Mouse (Mus musculus) frontal cortex, postnatal 25 days (tissue): Measurements from ENCODE around the gene Slc6a19.
"Not testable (repeated sequence)": the region's sequence is repeated elsewhere in the genome, so short reads cannot be mapped to it uniquely, and the experiment has no call there.

ENCODE experiments used
- DNase-seq, 2 experiments: peaks; one replicate each; pipeline ENCODE4 v3.0.0; 2022; ENCODE audit warnings: low spot score in 2 of 2

Slc6a19 gene

DNA sequence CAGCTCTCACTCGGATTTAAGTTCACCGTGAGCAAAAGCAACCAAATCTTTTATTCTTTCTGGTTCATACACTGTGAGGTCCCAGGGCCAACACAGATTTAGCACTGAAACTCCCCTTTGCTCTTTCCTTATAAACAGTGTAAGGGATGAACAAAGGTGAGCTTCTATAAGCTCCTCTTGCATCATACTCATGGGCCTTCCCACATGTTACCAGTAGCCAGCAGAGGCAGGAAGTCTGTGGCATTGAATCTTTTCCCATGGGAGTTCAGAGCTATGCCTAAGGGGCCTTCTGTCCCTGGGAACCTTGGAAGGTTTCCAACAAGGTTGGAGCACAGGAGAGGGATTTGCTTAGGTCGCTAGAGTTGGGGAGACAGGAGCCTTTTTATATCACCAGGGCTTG lies 7.6 kb upstream of the Slc6a19 start:
- no peak for DNase-seq

DNA sequence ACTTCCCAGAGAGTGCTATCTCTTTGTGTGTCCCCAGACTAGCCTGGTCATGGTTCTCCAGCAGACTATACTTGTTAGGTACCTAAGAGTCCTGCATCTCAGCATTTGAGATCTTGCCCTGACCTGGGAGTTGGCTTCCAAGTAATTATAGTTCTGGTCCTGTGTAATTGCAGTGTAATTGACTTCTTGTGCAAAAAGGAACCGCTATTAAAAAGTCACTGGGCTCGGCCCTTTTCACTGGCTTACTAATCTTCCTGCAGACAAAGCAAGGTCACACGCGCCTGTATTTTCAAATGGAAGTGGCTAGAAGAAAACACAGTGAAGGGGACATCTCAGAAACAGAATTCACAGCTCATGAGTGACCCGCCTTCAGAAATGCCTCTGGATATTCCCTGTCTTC lies 7.1 kb upstream of the Slc6a19 start:
- no peak for DNase-seq

DNA sequence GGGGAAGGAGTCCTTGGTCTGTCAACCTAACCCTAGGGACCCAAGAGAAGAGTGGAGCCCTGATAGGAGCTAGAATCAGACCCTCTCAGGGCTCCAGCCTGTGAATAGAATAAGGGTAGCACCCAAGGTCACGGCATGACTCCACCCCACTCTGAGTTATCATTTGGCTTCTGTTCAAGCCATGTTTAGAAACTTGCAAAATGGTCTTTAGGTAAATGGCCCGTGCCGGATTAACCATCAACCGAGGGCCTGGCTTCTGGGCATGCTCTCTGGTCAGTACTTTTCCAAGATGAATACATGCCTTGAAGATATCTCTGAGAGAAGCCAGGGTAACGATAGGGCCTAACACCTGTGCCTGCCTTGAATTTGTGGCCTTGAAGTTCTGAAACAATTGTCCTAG lies 6.6 kb upstream of the Slc6a19 start:
- DNase-seq = no peak

DNA sequence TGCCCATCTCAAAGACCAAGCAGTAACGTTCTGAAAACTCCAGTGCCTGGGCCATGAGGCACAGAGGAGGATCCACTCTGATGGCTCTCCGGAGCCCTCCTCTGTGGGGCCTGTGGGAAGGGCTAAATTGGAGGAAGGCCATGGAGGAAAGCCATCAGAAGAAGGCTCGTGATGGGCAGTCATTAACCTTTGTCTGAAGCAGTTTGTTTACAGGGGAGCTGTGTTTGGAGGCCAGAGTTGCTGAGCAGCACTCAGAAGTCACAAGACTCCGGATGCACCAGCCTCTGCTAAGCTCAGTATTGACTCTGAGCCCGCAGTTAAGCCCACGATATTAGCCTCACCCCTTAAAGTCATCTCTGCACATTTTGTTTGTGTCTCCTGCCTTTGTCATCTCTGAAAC lies 4.8 kb upstream of the Slc6a19 start:
- no peak for DNase-seq

DNA sequence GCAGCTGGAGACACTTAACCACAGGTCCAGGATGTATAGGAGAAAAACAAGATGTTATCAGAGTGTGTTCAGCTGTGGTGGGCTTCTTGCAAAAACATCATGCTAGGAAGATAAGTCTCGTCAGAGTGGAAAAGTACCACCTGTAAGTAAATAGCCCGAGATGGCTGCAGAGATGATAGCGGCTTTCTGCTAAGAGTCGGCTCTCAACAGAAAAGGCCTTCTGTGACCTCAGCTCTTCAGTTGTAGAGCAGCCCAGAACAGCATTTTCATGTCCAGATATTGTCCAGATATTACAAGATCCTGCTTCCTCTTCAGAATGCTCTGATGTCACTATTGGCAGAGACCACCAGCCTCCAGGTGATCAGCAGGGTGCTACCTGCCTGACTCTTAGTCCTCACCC lies 1.2 kb downstream of the Slc6a19 start:
- DNase-seq = not testable (repeated sequence)

DNA sequence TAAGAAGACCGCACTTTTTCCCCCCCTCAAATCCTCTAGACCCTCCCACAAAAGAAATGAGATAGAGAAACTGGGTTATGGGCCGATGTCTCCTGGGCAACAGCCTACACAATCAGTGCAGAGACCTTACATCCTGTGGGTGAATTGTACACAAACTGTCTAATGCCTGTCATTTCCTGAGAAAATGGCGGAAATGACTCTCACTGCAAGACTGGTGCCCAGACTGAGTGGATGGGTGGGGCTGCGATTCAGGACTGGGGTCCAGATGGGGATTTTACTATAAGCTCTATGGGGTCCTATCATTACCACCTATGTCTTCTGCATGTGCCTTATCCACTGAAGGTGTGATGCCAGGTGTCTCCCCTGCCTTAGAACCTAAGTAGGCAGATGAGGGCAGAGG lies 1.9 kb downstream of the Slc6a19 start:
- no peak for DNase-seq

DNA sequence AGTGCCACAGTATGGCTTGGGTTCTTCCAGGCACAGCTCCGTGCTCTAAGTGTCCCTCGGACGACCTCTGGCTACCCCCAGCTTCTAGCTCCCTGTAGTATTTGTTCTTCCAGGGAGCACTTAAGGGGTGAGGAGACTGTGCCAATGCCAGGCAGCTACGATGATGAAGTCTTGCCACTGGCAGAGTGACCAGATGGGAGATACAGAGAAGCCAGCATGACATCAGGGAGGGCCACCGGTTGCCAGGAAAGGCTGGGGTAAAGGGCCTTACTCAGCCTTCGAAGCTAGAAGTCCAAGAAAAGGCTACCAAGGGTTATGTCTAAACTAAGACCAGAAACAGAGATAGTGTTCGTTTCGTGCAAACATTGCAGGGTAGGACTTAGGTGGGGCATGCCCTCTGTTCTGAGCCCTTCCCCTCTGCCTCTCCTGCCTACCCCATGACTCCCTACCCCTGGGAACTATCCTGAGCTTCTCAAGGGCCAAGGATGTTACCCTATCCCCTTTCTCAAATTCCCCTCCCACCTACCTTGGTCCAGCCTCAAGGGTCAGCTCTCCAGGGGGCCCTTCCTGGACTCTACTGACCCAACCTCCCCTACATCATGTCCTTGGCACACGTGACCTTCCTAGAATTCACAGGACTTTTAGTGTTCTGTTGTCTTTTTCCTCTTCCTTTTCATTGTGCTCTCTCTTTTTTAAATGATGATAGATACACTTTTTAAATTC lies 3.3 kb downstream of the Slc6a19 start:
- DNase-seq = no peak

DNA sequence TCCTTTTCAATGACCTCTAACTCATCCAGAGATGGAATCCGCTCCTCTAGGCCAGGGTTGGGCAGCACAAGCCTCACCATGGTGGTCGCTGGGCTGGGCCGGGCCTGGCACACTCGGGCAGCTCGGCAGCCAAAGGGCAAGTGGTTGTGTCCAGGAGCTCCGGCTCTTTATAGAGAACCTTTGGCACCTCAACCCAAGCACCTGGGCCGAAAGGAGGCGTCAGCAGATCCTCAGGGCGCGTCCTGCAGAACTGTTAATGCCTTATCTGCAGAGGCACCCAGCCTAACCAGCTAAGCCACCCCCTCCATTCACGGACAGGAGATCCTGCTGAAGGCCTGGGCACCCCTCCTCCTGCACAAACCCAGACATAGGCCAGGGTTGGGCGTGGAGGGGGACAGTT lies 4.1 kb downstream of the Slc6a19 start:
- no peak for DNase-seq

DNA sequence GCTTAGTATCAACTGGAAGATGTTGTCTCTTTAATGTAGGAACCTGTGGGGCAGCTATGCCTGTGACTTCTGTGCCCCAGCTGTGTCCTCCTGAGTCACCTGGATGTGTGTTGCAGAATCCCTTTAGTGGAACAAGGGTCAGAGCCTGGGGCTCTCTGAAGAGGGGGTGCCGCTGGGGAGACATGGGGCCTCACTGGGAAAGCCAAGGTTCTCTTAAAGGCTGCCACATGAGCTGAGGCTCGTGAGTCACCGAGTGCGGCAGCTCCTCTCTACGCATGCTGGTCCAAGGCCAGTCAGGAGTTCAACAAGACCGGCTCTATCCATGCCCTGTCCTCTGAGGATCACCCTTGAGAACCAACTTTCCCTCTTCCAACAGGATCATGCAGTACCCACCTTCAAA lies 5.0 kb downstream of the Slc6a19 start:
- DNase-seq = no peak

DNA sequence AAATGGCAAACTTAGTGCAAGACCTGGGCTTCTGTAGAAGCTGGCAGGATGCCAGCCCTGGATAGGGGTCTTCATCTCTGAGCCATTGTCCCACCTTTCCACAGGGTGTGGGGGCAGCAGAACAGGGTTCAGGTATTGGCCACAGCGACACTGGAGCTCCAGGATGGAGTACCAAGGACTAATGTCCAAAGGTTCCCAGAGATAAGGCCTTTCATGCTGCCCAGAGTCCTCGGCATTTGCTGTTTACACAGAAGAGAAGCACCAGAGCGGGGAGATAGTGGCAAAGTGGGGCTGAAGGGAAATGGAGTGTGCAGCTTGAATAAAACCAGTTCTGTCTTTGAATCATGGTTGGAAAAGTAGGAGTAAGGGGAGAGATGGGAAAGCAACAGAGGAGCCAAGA lies 8.1 kb downstream of the Slc6a19 start:
- DNase-seq = no peak

DNA sequence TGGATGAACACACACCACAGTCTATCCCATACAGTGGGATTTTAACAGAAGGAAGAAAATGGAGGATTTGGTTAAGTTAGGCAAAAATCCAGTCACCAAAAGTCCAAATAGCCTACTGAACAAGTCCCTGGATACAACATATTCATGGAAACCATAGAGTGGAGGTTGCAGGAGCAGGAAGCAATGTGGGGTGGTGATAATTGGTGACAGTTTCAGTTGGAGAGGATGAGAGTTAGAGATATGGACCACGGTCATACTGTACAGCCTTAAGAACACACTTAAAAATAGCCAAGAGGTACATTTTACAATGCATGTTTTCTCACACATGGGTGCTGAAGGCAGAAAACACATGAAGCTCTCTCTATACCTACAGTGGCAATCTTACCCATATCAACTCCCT lies 9.7 kb downstream of the Slc6a19 start:
- DNase-seq = no peak

DNA sequence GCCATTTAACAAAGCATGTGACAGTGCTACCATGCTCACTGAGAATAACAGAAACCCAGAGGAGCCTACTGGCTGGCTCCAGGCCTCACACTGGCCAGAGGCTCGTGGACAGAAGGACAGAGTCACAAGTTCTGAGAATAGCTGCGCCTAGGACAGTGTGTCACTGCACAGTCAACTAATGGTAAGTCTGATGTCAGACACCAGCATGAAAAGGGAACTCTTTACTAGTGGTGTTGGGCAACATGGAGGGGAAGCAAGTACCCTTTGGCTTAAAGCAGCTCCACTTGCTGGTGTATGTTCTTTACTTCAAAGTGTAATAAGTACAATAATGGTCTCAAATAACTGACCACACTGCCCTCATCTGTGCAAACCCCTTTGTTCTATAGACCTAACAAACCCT lies 11.3 kb downstream of the Slc6a19 start:
- DNase-seq = no peak

DNA sequence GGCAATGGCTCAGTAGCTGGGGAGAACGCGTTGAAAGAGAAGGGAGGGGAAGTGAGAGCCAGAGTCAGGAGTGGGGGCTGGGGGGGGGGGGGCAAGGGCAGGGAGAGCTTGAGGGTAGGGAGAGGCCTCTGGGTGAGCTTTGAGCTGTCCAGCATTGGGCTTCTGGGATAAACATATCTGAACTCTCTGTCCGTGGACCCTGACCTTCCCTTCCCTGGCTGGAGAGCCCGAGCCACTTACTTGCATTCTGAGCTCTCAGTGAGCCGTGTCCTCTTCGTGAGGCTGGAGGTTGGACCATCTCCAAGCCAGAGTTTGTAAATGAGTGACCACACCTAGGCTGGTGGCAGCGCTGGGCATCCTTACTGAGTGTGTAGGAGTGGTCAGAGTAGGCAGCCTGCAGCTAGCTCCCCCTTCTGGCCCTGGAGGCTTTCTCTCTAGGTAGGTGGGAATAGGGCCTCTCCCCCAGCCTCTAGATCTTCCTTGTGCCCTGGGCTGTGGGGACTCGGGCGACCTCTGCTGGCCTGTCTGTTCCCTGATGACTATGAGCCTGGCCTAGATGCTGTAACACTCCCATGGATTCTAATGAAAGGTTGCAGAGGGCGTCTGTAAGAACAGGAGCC lies 12.3 kb downstream of the Slc6a19 start:
- peak; percentile 30 to 50 for DNase-seq

DNA sequence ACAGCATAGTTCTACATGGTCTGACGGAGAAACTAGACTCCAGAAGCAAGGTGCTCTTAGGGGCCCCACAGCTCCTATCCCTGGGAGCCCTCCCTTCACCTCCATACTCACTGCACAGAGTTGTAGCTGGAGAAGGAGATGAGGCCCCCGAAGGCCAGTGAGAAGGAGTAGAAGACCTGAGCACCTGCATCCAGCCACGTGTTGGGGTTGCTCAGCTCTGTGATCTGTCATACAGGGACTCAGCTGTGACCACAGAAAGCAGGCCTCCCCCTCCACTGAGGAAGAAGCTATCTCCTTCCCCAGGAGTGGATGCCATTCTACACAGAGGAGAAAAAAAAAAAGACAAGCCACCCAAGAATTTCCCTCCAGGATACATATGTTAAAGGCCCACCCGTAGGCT lies 15.7 kb downstream of the Slc6a19 start:
- no peak for DNase-seq

DNA sequence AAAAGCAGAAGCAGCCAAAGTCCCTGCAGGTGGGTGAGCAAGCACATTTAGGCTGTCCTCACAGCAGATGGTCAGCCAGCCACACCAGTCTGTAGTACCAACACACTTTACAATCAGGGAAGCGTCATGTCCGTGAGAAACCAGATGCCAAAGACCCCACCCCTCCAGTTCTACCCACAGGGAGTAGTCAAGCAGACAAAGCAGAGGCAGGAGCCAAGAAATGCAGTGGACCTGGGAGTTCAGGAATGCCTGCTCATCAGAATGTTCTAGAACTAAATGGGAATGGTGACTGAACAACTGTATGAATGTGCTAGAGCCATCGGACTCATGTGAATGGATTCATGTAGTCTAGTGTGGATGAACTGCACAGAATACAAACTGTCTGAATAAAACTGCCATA lies 17.1 kb downstream of the Slc6a19 start:
- no peak for DNase-seq

DNA sequence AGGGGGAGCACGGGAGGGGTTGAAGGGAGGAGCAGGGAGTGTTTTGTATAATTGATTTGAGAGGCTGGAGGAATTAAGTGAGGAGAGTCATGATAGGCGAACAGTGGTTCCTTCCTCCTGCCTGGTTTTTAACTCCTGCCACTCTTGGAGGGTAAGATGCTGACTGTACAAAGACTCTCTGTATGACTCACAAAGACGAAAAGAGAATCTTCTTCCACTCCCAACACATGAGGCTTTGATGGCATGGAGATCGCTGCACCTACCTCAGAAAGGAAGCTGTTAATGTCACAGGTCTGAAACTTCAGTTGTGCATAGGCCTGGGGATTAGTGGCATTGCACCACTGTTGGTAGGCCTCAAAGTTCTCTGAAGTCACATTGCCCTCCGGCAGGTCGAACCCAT lies 19.2 kb downstream of the Slc6a19 start:
- no peak for DNase-seq

DNA sequence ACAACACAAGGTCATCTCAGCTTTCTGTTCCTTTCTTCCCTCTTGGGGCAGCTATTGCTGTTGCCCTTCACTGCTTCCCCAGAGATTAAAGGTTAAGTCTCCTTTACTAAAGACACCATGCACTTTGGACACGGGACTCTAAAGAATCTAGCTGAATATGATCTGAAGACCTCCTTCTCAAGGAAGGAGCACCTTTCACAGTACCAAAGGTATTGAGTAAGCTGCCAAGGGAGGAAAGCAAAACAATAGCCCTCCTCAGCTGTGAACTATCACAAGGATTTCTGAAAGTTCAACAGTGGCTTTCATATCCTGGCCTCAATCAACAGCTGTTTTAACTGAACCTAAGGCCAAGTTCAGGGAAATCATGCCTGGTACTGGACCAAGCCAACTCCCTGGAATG lies 20.3 kb downstream of the Slc6a19 start:
- no peak for DNase-seq

DNA sequence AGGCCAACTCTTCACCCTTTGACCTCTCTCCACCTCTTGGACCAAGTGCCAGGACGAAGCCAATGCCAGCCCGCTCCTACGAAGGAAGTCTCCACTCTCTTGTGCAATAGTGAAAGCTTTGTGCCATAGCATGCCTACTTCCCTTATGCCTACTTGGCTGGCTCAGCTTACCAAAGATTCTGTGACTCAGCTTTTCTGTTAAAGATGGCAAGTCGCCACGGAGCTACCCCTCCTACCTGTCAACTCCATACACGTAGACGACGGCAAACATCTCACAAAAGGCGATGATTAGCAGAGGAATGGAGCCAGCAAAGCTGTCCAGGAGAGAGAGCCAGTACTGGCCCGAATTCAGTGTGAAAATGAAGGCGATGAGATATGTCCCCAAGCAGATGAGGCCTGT lies 21.0 kb downstream of the Slc6a19 start:
- DNase-seq = no peak

DNA sequence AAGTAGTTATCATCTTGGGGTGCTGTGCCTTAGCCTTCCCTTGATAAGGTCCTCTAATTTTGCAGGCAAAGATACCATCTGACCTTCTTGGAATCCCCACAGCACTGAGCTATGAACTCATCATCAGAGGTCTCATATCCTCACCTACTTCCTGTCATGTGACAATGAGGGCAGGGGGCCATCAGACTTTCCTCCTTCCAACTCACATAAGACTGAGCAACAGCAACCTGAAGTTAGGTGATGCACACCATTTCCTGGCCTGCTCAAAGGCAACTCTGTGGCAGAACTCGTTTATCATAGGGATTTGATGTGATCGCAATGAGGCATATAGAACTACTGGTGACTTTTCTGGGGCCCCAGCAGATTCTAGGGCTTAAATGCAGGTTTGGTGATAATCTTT lies 22.4 kb downstream of the Slc6a19 start:
- DNase-seq = no peak

DNA sequence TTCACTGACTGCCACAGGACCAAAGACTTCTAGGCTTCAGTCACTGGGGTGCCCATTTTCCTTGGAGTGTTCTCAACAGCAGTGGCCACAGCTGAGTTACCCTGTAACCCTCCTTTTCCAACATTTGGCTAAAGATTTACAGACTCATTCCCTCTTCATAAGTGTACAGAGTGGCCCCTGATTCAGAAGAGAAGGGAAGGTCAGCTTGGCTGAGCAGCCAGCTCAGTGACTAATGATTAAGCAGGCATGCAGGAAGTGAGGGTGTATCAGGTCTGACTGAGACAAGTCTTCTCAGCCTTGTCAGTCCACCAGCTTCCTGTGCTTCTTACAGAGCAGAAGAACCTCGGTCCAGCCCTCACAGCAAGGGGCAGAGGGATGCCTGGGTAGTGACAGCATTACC lies 24.3 kb downstream of the Slc6a19 start:
- no peak for DNase-seq

DNA sequence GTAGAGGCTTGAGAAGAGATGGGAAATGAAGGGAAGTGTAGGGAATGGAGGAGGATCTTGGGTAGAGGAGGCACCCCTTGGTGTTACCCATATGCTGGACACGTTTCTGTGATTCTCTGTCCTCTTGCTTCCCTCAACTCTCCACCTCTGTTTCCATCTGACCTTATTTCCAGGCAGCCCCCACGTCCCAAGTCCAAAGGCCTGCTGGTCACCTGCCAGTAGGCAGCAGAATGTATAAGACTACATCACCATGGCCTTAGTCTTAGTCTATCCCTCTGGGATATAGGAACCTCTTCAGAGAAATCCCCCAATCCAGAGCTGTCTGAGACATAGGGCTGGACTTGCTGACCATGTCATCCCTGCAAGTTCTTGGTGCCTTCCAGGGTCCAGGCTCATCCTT lies 25.4 kb downstream of the Slc6a19 start:
- no peak for DNase-seq

DNA sequence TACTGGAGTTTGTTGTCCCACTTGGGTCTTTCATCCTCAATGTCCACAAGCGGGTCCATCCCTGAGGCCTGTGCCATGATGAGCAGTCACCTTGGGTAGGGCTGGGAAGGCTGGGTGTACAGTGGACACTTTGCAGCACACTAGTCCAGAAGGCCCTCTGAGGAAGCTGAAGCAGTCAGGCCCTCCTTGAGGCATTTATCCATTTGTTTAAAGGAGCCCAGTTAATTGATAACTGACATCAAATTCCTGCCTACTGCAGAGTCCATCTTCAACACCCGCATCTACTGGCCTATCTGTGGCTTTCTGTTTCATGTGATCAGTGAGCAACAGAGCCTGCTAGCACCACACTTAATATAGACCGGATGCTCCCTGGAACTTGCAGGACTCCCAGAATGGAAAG lies 26.8 kb downstream of the Slc6a19 start, which contains the start of gene Slc6a18:
TSS of gene Slc6a18 (minus strand) at position 171 of the 400 bp plus-strand sequence.
- DNase-seq = no peak

DNA sequence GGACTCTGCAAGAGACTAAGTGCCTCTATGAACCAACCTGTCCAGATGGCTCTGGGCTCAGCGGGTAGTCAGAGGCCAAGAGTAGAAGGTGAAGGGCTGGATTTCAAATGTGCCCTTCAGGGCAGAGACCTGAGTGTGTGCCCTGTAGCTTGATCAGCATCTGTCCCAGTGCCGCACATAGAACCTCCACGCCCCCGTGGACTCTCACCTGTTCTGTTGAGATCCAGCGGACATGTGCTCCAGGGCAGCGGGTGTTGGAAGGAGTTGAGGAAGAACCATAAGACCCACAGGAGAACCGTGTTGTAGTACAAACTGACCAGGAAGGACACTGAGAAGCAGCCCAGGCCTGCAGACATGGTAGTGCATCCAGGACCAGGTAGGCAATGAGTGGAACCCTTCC lies 29.5 kb downstream of the Slc6a19 start:
- no peak for DNase-seq

DNA sequence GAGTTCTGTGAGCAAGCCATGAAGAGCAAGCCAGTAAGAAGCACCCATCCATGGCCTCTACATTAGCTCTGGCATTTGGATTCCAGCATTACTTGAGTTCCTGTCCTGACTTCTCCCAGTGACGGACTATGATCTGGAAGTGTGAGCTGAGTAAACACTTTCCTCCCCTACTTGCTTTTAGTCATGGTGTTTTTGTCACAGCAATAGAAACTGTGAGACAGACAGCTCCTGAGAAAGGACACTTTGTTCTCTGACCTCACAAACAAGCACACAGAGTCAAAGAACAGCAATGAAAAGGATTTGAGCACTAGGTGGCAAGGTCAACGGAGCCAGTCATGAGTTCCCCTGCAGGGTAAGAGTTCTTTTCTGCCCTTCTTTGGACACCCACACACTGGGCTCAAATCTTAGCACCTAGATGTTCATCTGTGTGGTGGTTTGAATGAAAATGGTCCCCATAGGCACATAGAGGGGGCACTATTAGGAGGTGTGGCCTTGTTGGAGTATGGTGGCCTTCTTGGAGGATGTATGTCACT lies 44.4 kb downstream of the Slc6a19 start:
- no peak for DNase-seq
